Mouse (Mus musculus) adrenal gland, adult 18-20 months (tissue): ENCODE measurements around the gene Olfr519. TPM values are rescaled to one million over a fixed set of nuclear protein-coding genes. Genes with fewer than 3 reads are reported as not detected.

Source experiments
- DNase-seq, 2 experiments: peaks; one replicate each; pipeline ENCODE4 v3.0.0; 2021 to 2022; ENCODE audit warnings: low spot score in 2 of 2
- long read RNA-seq, 2 experiments: library from polyadenylated mRNA; stranded (forward); transcript quantifications; one replicate each; pipeline ENCODE4 v2.0.0; 2021
- total RNA-seq, 2 experiments: library from RNA; stranded (reverse); gene quantifications; 1 replicate in 1 of 2; 2 replicates in 1 of 2; pipeline ENCODE4 v1.2.3; 2021

Olfr519 gene
- not detected for total RNA-seq
- long read RNA-seq, experiment 1 = 0 reads
- long read RNA-seq, experiment 2 = 0 reads

- no peak for DNase-seq
Measured at GRCm38 (mm10) chr7:108894320-108894719, at the start of gene Olfr519. TSS of gene Olfr519 (minus strand) at chr7:108894420.

DNA sequence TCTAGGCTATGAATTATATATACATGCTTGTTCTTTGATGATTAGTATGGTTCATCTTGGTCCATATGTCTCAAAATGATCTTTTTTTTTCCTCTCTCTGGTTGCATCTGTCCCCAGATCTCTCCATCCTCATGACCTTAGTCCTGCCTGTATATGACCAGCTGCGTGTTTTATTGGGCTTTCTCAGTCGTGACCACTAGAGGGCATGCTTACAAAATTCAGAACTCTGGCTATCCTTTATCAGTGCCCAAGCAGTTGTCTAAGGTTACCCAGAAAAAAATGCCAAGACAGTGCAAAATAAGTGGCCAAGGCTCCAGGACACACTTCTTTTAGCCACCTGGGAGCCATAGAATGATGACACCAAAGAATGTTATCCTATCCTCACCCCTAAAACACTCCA is 49.8 kb upstream of the Olfr519 start:
- peak in 1 of 2 experiments; percentile 31 for DNase-seq

DNA sequence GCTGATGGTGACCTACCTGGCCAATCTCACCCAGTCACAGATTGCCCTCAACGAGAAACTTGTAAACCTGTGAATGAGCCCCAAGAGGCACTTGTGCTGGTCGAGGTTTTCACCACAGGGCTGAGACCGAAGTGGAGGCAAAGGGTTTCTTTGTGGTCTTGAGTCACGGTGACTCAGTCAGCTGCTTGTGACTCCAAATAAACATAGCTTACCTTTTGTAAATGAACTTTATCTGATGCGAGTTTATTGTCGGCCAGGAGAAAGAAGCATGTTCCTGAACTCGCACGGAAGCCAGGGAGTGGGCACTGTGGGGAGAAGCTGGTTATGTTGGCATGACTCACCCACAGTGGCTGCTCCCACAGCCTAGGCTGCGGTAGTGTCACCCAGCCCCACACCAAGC is 47.2 kb upstream of the Olfr519 start:
- no peak for DNase-seq

DNA sequence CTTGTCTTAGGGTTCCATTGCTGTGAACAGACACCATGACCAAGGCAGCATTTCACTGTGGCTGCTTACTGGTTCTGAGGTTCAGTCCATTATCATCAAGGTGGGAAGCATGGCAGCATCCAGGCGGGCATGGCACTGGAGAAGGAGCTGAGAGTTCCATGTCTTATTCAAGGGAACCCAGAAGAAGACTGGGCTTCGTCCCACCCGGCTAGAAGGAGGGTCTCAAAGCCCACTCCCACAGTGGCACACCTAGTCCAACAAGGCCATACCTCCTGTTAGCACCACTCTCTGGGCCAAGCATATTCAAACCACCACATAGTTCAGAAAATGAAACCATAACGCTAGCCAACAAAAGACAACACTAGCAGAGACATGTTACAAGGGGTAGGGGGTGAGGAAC is 42.4 kb upstream of the Olfr519 start:
- no peak for DNase-seq

GRCm38 (mm10) chr7:108935411-108935810 is 41.2 kb upstream of the Olfr519 start:
- no peak for DNase-seq

GRCm38 (mm10) chr7:108934836-108935235 is 40.6 kb upstream of the Olfr519 start:
- no peak for DNase-seq

DNA sequence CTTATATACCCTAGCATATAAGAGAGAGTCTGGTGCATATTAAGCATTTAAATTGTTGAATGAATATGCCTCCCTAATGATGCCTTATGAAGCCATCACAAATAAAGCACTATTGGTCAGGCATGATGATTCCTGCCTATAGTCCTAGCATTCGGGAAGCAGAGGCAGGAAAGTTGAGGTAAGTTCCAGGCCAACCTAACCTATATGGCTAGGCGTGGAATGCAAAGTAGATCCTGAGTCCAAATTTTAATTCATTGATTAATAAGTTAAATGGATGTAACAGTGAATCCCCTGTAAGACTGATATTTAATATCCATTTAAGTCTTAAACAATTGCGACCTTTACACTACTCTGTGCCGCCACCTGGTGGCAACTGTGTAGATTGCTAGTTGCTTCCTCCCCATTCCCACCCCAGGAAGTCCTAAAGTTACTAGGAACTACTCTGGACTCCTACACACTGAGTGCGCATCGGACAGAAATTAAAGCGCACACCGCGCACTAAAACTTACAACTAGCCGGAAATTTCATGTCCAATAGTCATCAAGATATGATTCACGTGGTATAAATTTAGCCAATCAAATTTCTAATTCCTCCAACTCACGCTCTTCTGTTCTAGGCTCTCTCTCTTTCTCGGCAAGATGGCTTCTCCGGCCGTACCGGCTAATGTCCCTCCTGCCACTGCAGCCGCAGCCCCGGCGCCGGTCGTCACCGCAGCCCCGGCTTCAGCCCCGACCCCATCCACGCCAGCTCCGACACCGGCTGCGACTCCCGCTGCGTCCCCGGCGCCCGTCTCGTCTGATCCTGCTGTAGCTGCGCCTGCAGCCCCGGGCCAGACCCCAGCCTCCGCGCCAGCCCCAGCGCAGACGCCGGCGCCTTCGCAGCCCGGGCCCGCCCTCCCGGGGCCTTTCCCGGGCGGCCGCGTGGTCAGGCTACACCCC is 39.8 kb upstream of the Olfr519 start, which contains the start of gene Eif3f:
TSS of gene Eif3f (plus strand) at position 624 of the 938 bp plus-strand sequence.
- DNase-seq = peak; percentile 88 to 94

GRCm38 (mm10) chr7:108929726-108930393 is 35.6 kb upstream of the Olfr519 start, which contains the start of gene Nlrp10:
TSS of gene Nlrp10 (minus strand) at chr7:108930178.
- no peak for DNase-seq

- no peak for DNase-seq
Measured at GRCm38 (mm10) chr7:108928280-108929188, 34.3 kb upstream of the Olfr519 start.

GRCm38 (mm10) chr7:108927043-108927442 is 32.8 kb upstream of the Olfr519 start:
- no peak for DNase-seq

DNA sequence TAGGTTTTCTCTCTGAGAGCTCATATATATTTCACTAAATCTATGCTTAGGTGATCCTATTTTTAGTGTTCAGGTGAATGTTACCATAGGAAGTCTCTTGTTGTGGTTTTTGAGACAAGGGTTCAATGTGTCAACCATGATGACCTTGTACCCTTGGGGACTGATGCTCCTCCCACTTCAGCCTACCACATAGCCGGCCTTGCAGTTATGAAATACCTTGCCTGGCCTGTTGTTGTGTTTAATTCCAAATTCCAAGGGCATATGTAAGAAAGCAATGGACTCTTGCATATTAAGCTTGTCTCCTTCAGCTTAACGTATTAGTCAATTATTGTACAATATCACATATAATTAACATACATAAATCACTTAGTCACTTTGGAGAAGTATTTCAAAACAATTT is 9.7 kb upstream of the Olfr519 start:
- no peak for DNase-seq

DNA sequence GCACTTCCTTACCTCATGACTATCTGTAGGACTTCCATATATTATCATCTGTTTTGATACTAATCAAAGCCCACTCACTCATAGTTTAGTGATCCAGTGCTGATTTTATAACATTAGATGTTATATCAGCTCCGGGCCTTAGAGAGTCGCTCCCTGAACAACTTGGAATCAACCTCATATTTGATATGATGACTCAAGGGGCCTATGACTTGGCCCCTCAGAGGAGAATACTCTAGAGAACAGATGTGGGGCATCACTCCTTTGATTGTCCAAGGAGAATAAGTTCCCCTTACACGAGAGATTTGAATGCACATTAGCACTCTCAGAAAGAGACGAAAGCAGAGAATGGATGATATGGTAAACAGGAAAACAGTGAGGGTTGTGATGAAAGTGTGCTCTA is 9.3 kb downstream of the Olfr519 start, which contains the start of gene Olfr518:
TSS of gene Olfr518 (minus strand) at position 101 of the 400 bp plus-strand sequence.
- no peak for DNase-seq

GRCm38 (mm10) chr7:108872279-108872678 is 21.9 kb downstream of the Olfr519 start, which contains the start of gene Olfr517:
TSS of gene Olfr517 (minus strand) at chr7:108872379.
- no peak for DNase-seq

- no peak for DNase-seq
Measured at GRCm38 (mm10) chr7:108850429-108850828, 43.8 kb downstream of the Olfr519 start, which contains the start of gene Olfr516. TSS of gene Olfr516 (minus strand) at chr7:108850529.

Other genes with a start within 250 kb of the Olfr519 start
- gene Olfr509, start 242.5 kb downstream of the Olfr519 start, total RNA-seq = not detected
- gene Olfr510, start 228.0 kb downstream of the Olfr519 start, total RNA-seq = not detected
- gene Olfr512, start 181.1 kb downstream of the Olfr519 start, total RNA-seq = not detected
- gene Olfr513, start 143.4 kb downstream of the Olfr519 start, total RNA-seq = not detected
- not detected for gene Olfr514, start 68.4 kb downstream of the Olfr519 start, total RNA-seq
- not detected for gene Olfr516, start 43.9 kb downstream of the Olfr519 start, total RNA-seq
- gene Olfr517, start 22.0 kb downstream of the Olfr519 start, total RNA-seq = not detected
- not detected for gene Olfr518, start 9.4 kb downstream of the Olfr519 start, total RNA-seq
- under 1 TPM; 0.32 to 0.43 TPM for gene Nlrp10, start 35.8 kb upstream of the Olfr519 start, total RNA-seq
- 100 to 1,000 TPM; 111 to 160 TPM for gene Eif3f, start 40.0 kb upstream of the Olfr519 start, total RNA-seq
- gene Tub, start 55.9 kb upstream of the Olfr519 start, total RNA-seq = 10 to 100 TPM; 32.5 to 37.9 TPM
- 10 to 100 TPM; 52.7 to 56.1 TPM for gene Ric3, start 188.9 kb upstream of the Olfr519 start, total RNA-seq